Mouse (Mus musculus) MEL (cell line): ENCODE data around the gene Stk40. TPM values are rescaled to one million over a fixed set of nuclear protein-coding genes. Genes with fewer than 3 reads are reported as not detected.

ENCODE experiments used
- DNase-seq: peaks from one replicate; pipeline ENCODE4 v3.0.0; 2011; ENCODE audit warnings: low read depth, low spot score
- H3K27ac ChIP-seq: 2 replicates; pipeline ENCODE4 v1.5.1; 2012; ENCODE audit warnings: low read depth, mild to moderate bottlenecking, control low read depth, low read length, moderate library complexity; ENCODE audit not compliant: control insufficient read depth
- H3K27me3 ChIP-seq, 2 experiments: fragments of 150-350 bp in 1 of 2; sonication (generic) in 1 of 2; 2 replicates each; pipeline ENCODE4 v1.6.1; 2012; ENCODE audit warnings: low read length in 2 of 2, mild to moderate bottlenecking in 2 of 2, improper control_type of control experiment in 1 of 2, moderate library complexity in 1 of 2; ENCODE audit not compliant: insufficient read depth in 2 of 2, control insufficient read depth in 1 of 2
- H3K36me3 ChIP-seq, 2 experiments: 2 replicates each; pipeline ENCODE4 v1.6.1; 2012 to 2014; ENCODE audit warnings: low read length in 2 of 2, improper control_type of control experiment in 1 of 2, inconsistent platforms in 1 of 2, mild to moderate bottlenecking in 1 of 2; ENCODE audit not compliant: insufficient read depth in 2 of 2, control insufficient read depth in 1 of 2
- H3K4me1 ChIP-seq, 2 experiments: fragments of 150-350 bp in 1 of 2; sonication (generic) in 1 of 2; 2 replicates each; pipeline ENCODE4 v1.6.1; 2012; ENCODE audit warnings: low read length in 2 of 2, improper control_type of control experiment in 1 of 2, mild to moderate bottlenecking in 1 of 2; ENCODE audit not compliant: insufficient read depth in 2 of 2, control insufficient read depth in 1 of 2
- H3K4me3 ChIP-seq, 2 experiments: fragments of 150-350 bp in 1 of 2; sonication (generic) in 1 of 2; 2 replicates each; pipeline ENCODE4 v1.5.1; 2012; ENCODE audit warnings: low read depth in 2 of 2, low read length in 2 of 2, mild to moderate bottlenecking in 2 of 2, moderate library complexity in 2 of 2, control low read depth in 1 of 2, improper control_type of control experiment in 1 of 2; ENCODE audit not compliant: control insufficient read depth in 1 of 2, insufficient read depth in 1 of 2
- H3K79me2 ChIP-seq: 2 replicates; pipeline ENCODE4 v1.6.1; 2012; ENCODE audit warnings: mild to moderate bottlenecking, low read length, moderate library complexity; ENCODE audit not compliant: control insufficient read depth, poor library complexity, insufficient read depth
- H3K9ac ChIP-seq: 2 replicates; pipeline ENCODE4 v1.6.1; 2012; ENCODE audit warnings: low read depth, mild to moderate bottlenecking, control low read depth, low read length, moderate library complexity; ENCODE audit not compliant: control insufficient read depth, poor library complexity, severe bottlenecking
- H3K9me3 ChIP-seq: fragments of 150-350 bp; sonication (generic); replicated peaks from 2 replicates; pipeline ENCODE4 v1.6.1; 2012; ENCODE audit warnings: mild to moderate bottlenecking, low read length, improper control_type of control experiment, moderate library complexity; ENCODE audit not compliant: insufficient read depth
- BHLHE40 ChIP-seq: IDR thresholded peaks from 2 replicates; pipeline ENCODE4 v1.6.1; 2012; ENCODE audit warnings: low read depth, mild to moderate bottlenecking, inconsistent platforms, low read length, improper control_type of control experiment, borderline replicate concordance
- CTCF ChIP-seq, 3 experiments: IDR thresholded peaks in 2 of 3; conservative IDR thresholded peaks in 1 of 3; 2 replicates each; pipeline ENCODE4 v1.5.1; 2011 to 2012; ENCODE audit warnings: low read length in 3 of 3, low read depth in 2 of 3, mild to moderate bottlenecking in 2 of 3, improper control_type of control experiment in 1 of 3, inconsistent platforms in 1 of 3, mixed read lengths in 1 of 3, moderate library complexity in 1 of 3; ENCODE audit not compliant: control insufficient read depth in 1 of 3, insufficient read depth in 1 of 3, poor library complexity in 1 of 3, severe bottlenecking in 1 of 3
- ELF1 ChIP-seq: IDR thresholded peaks from 2 replicates; pipeline ENCODE4 v1.6.1; 2014; ENCODE audit warnings: low read depth, mild to moderate bottlenecking, inconsistent platforms, low read length, improper control_type of control experiment, moderate library complexity
- ETS1 ChIP-seq: IDR thresholded peaks from 2 replicates; pipeline ENCODE4 v1.6.1; 2012; ENCODE audit warnings: low read depth, mild to moderate bottlenecking, inconsistent platforms, low read length, improper control_type of control experiment, moderate library complexity
- GABPA ChIP-seq: IDR thresholded peaks from 2 replicates; pipeline ENCODE4 v1.6.1; 2012; ENCODE audit warnings: low read depth, mild to moderate bottlenecking, inconsistent platforms, low read length, improper control_type of control experiment, moderate library complexity
- GATA1 ChIP-seq: IDR thresholded peaks from 2 replicates; pipeline ENCODE4 v1.6.1; 2011; ENCODE audit warnings: low read depth, low read length, improper control_type of control experiment
- HCFC1 ChIP-seq: IDR thresholded peaks from 2 replicates; pipeline ENCODE4 v1.6.1; 2012; ENCODE audit warnings: low read depth, mild to moderate bottlenecking, inconsistent platforms, low read length, improper control_type of control experiment, moderate library complexity
- MAFK ChIP-seq: IDR thresholded peaks from 2 replicates; pipeline ENCODE4 v1.6.1; 2011; ENCODE audit warnings: low read depth, mild to moderate bottlenecking, low read length, improper control_type of control experiment, borderline replicate concordance
- MAZ ChIP-seq: IDR thresholded peaks from 2 replicates; pipeline ENCODE4 v1.6.1; 2012; ENCODE audit warnings: low read depth, mild to moderate bottlenecking, inconsistent platforms, low read length, improper control_type of control experiment
- NELFE ChIP-seq: IDR thresholded peaks from 2 replicates; pipeline ENCODE4 v1.6.1; 2011; ENCODE audit warnings: low read depth, low read length, improper control_type of control experiment
- NRF1 ChIP-seq: IDR thresholded peaks from 2 replicates; pipeline ENCODE4 v1.6.1; 2014; ENCODE audit warnings: low read depth, mild to moderate bottlenecking, inconsistent platforms, low read length, improper control_type of control experiment, moderate library complexity; ENCODE audit not compliant: poor library complexity, insufficient read depth, severe bottlenecking
- POLR2AphosphoS2 ChIP-seq: IDR thresholded peaks from 2 replicates; pipeline ENCODE4 v1.6.1; 2011; ENCODE audit warnings: low read length, improper control_type of control experiment
- RAD21 ChIP-seq: IDR thresholded peaks from 2 replicates; pipeline ENCODE4 v1.6.1; 2011; ENCODE audit warnings: mild to moderate bottlenecking, low read depth, low read length, improper control_type of control experiment
- SIN3A ChIP-seq: IDR thresholded peaks from 2 replicates; pipeline ENCODE4 v1.6.1; 2012; ENCODE audit warnings: low read length, improper control_type of control experiment, inconsistent platforms
- SMC3 ChIP-seq: IDR thresholded peaks from 2 replicates; pipeline ENCODE4 v1.6.1; 2011; ENCODE audit warnings: low read depth, low read length, improper control_type of control experiment
- TAL1 ChIP-seq: IDR thresholded peaks from 2 replicates; pipeline ENCODE4 v1.6.1; 2012; ENCODE audit warnings: mild to moderate bottlenecking, inconsistent platforms, low read length, moderate library complexity, mixed read lengths
- TBP ChIP-seq: IDR thresholded peaks from 2 replicates; pipeline ENCODE4 v1.8.0; 2011; ENCODE audit warnings: low read depth, low read length, improper control_type of control experiment
- ZC3H11A ChIP-seq: IDR thresholded peaks from 2 replicates; pipeline ENCODE4 v1.6.1; 2012; ENCODE audit warnings: low read depth, mild to moderate bottlenecking, inconsistent platforms, low read length, improper control_type of control experiment
- ZNF384 ChIP-seq: IDR thresholded peaks from 2 replicates; pipeline ENCODE4 v1.6.1; 2012; ENCODE audit warnings: low read depth, mild to moderate bottlenecking, inconsistent platforms, low read length, improper control_type of control experiment
- polyA plus RNA-seq, 2 experiments: library from polyadenylated mRNA; stranded (reverse) in 1 of 2; unstranded in 1 of 2; fragments of >175 nt in 1 of 2; fragments of >200 nt in 1 of 2; gene quantifications; 2 replicates each; pipeline versions ENCODE4 v1.2.1 to v1.2.4; 2012; ENCODE audit warnings: low replicate concordance in 2 of 2, low read depth in 1 of 2; ENCODE audit not compliant: insufficient read length in 2 of 2, insufficient read depth in 1 of 2, missing spikeins in 1 of 2
- total RNA-seq: library from RNA; depleted of rRNA; stranded (reverse); fragments of 300-350 nt; gene quantifications from 2 replicates; pipeline ENCODE4 v1.2.3, GENCODE M21; 2012

Gene Stk40
- total and polyA plus RNA-seq, 3 experiments, result 16.8 to 270 (median 79.4) TPM

DNA sequence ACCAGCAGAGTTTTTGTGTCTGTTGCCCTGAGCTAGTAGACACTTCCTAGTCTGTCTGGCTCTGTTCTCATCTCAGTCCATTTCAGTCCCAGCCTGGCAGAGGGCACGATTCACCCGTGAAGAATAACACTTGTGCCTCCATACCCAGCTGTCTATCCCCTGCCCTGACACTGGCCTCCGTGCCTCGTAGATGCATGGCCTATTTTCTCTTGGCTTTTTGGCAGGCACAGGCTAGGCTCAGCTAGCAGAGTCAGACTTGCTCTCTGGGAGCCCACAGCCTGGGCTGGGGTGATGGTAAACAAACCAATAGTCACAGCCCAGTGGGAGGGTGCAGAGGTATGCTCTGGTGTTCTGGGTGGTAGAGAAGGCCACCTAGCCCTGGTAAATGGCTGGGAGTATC, 9.5 kb downstream of the Stk40 start:
- no peak overlapping the region for H3K9ac ChIP-seq
- peaks cover 1 to 29% of the 10 kb centered on the region in 2 experiments; a peak in 2 of 4 replicates for H3K36me3 ChIP-seq
- H3K27me3 ChIP-seq, result no peaks in the 10 kb centered on the region
- no peak overlapping the region for H3K27ac ChIP-seq
- H3K4me1 ChIP-seq, result peaks cover 9 to 24% of the 10 kb centered on the region in 2 experiments
- H3K9me3 ChIP-seq, result no peaks in the 10 kb centered on the region
- no peak overlapping the region for H3K4me3 ChIP-seq
- no peak for DNase-seq
- H3K79me2 ChIP-seq, result peaks cover 30% of the 10 kb centered on the region
- no peak for TF ChIP-seq NRF1
- no peak for TF ChIP-seq GABPA
- no peak for TF ChIP-seq GATA1
- no peak for TF ChIP-seq ELF1
- TF ChIP-seq CTCF (IDR thresholded peaks at IDR 0.05 in 2 of 3, conservative IDR thresholded peaks at IDR 0.05 in 1 of 3; ENCODE audit: control insufficient read depth in 1 of 3, insufficient read depth in 1 of 3, low read depth in 2 of 3, low read length in 3 of 3, poor library complexity in 1 of 3, severe bottlenecking in 1 of 3), result no peak
- no peak for TF ChIP-seq ZNF384
- TF ChIP-seq ETS1, result no peak
- no peak for TF ChIP-seq TBP
- no peak for TF ChIP-seq BHLHE40
- TF ChIP-seq MAFK, result no peak
- no peak for TF ChIP-seq POLR2AphosphoS2
- no peak for TF ChIP-seq TAL1
- TF ChIP-seq ZC3H11A, result no peak
- no peak for TF ChIP-seq NELFE
- TF ChIP-seq, all 39 proteins: peak for 0

DNA sequence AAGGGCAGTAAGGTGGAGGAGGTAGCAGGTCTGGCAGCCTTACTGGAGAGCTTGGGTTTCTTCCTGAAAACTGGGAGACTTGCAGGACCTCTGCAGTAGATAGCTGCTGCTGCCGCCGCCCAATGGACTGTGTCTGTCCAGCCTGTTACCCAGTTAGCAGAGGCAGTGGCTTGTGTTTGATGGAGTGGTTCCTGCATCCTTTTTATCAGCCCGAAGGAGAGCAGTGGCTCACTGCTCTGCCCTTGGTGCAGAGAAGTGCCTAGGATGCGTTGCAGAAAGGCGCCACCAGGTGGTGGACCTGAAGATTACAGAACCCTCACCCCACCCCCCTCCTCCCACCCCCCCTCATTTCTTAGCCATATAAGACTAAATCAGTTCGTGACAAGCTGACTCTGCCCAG, 10.2 kb downstream of the Stk40 start:
- peaks cover 9 to 17% of the 10 kb centered on the region in 2 experiments for H3K4me1 ChIP-seq
- TF ChIP-seq HCFC1, result no peak
- TF ChIP-seq RAD21, result peak; percentile 62
- TF ChIP-seq SIN3A, result peak; percentile 39; the same call in 1 of the 2 replicates
- peak; percentile 70; the same call in 1 of the 2 replicates for TF ChIP-seq MAZ
- no peak for TF ChIP-seq NRF1
- peak; percentile 30 to 80 (median 65); a peak in 4 of 6 replicates for TF ChIP-seq CTCF (IDR thresholded peaks at IDR 0.05 in 2 of 3, conservative IDR thresholded peaks at IDR 0.05 in 1 of 3; ENCODE audit: control insufficient read depth in 1 of 3, insufficient read depth in 1 of 3, low read depth in 2 of 3, low read length in 3 of 3, poor library complexity in 1 of 3, severe bottlenecking in 1 of 3)
- TF ChIP-seq ZC3H11A, result peak; percentile 48; the same call in 1 of the 2 replicates
- TF ChIP-seq SMC3, result peak; percentile 60
- TF ChIP-seq, all 39 proteins: peak for 6
- H3K36me3 ChIP-seq, result peaks cover 4 to 22% of the 10 kb centered on the region in 2 experiments; a peak in 3 of 4 replicates

More for the DNA sequence above, 10.2 kb downstream of the Stk40 start:
- H3K9ac ChIP-seq, result no peak overlapping the region
- H3K79me2 ChIP-seq, result peaks cover 23% of the 10 kb centered on the region
- H3K9me3 ChIP-seq, result no peaks in the 10 kb centered on the region
- H3K27me3 ChIP-seq, result no peaks in the 10 kb centered on the region
- peak; percentile 69 for DNase-seq
- no peak overlapping the region for H3K4me3 ChIP-seq
- H3K27ac ChIP-seq, result no peak overlapping the region
